Mouse (Mus musculus): Measurements from ENCODE around the gene Adora1. TPM values are rescaled to one million over a fixed set of nuclear protein-coding genes. Genes with fewer than 3 reads are reported as not detected.

Adora1 gene
- 8.3 and 9.0 TPM in 2 replicates for polyA plus RNA-seq (2015; fragmentation: Nextera tagmentation; extraction: Ambion mirVana)

DNA sequence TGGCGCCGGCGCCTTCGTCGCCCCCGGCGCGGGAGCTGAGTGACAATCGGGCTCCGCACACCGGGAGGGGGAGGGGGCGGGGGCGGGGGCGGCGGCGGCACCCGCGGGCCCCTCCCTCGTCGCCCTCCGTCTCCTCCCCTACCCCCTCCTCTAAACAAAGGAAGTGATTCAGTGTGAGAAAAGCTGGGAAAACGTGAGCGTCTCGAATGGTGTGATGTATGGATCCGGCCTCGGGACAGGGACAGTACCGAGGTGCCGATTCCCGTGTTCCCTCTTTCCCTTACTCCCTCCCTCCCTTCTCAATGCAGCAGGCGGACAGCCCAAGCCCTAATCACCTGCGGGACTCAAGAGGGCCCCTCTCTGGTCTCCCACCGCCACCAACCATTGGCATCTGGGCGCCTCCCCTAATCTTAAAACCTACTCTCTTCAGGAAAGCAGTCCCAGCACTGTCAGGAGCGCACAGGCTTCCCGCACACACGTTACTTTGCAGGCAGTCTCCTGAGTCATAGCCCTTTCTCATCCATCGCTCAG is at the start of gene Adora1:
Adora1 (minus strand) TSS at position 41 of the 531 bp plus-strand sequence.
- peak within 1 kb of the TSS; percentile 84 for H3K4me2 ChIP-seq
- 1% methylated on average over 24 of the region's 37 CpGs for WGBS
- H3K9me3 ChIP-seq, result no peaks in the 10 kb centered on the region
- H3K4me3 ChIP-seq, result peak within 1 kb of the TSS; percentile 56
- peaks cover 50% of the 10 kb centered on the region for H3K27me3 ChIP-seq (replicated peaks)
- peaks cover 72% of the 10 kb centered on the region for H3K4me1 ChIP-seq
- no peak for ATAC-seq (ENCODE audit: extremely low read depth, insufficient number of reproducible peaks, low FRiP score, low TSS enrichment)
- no peaks in the 10 kb centered on the region for H3K36me3 ChIP-seq
- H3K9ac ChIP-seq, result peak within 1 kb of the TSS; percentile 79
- peak within 1 kb of the TSS; percentile 78 for H3K27ac ChIP-seq (replicated peaks)

DNA sequence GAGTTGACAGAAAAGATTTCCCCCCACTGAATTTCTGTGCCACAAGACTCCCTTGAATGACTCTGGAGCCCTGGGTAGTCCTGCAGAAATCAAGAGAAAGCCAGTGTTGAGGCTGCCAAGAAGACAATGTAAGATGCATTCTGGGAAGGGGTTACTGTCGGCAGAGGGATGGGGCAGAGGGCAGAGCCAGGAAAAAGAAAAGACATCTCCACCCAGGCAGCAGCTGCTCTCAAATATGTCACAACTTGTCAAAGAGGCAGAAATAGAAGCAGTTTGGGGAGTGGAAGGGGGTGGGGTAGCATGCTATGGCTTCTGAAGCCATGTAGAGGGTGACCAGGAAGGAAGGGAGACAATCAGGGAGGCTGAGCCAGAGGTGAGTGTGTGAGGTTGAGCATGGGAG is 47.9 kb upstream of the Adora1 start:
- no peaks in the 10 kb centered on the region for H3K27me3 ChIP-seq (replicated peaks)
- WGBS, result 37% methylated on average over 1 of the region's 1 CpGs
- ATAC-seq (ENCODE audit: extremely low read depth, insufficient number of reproducible peaks, low FRiP score, low TSS enrichment), result no peak

DNA sequence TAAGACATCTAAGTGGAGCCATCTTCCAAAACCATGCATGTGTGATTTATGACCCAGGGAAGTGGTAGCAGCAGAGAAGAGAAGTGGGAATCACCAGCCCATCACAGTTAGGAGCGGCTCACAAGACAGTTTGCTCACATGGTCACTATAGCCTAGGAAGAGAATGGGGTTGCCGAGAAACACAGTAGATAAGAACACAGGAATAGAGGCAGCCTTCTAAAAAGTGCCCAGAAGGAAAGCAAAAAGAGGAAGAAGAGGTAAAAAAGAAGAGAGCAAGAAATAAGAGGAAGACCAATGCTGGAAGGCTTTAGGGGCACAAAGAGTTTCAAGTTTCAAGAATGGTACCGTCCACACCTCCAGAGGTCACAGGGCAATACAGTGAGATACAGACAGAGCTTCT is 47.1 kb upstream of the Adora1 start:
- WGBS, result 59% methylated on average over 3 of the region's 3 CpGs
- H3K4me1 ChIP-seq, result peaks cover 9% of the 10 kb centered on the region
- no peak overlapping the region for H3K4me3 ChIP-seq
- H3K9ac ChIP-seq, result no peak overlapping the region
- H3K9me3 ChIP-seq, result no peaks in the 10 kb centered on the region
- no peak overlapping the region for H3K4me2 ChIP-seq
- no peak for ATAC-seq (ENCODE audit: extremely low read depth, insufficient number of reproducible peaks, low FRiP score, low TSS enrichment)
- no peaks in the 10 kb centered on the region for H3K27me3 ChIP-seq (replicated peaks)
- no peaks in the 10 kb centered on the region for H3K36me3 ChIP-seq
- H3K27ac ChIP-seq (replicated peaks), result no peak overlapping the region

More for the DNA sequence above, 47.9 kb upstream of the Adora1 start:
- H3K9ac ChIP-seq, result no peak overlapping the region
- no peaks in the 10 kb centered on the region for H3K36me3 ChIP-seq
- H3K27ac ChIP-seq (replicated peaks), result no peak overlapping the region
- H3K4me1 ChIP-seq, result peaks cover 6% of the 10 kb centered on the region
- no peak overlapping the region for H3K4me2 ChIP-seq
- H3K4me3 ChIP-seq, result no peak overlapping the region
- H3K9me3 ChIP-seq, result no peaks in the 10 kb centered on the region

DNA sequence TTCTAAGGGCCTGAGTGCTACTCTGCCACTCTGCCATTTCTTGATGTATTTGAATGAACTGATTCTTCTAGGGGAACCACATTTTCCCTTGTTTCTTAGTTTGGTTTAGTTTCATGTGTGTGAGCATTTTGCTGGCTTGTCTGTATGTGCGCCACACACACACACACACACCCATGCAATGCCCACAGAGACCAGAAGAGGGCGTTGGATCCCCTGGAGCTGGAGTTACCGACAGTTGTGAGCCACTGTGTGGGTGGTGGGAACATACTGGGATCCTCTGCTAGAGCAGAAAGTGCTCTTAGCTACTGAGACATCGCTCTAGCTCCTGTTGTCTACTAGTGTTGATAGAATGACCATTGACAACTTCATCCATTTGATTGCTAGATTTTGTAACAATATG is 46.3 kb upstream of the Adora1 start:
- Histone ChIP-seq H3K4me3 (no peak overlapping the region), H3K9ac (no peak overlapping the region), H3K27me3 (replicated peaks) (no peaks in the 10 kb centered on the region), H3K27ac (replicated peaks) (no peak overlapping the region), H3K4me2 (no peak overlapping the region), H3K9me3 (no peaks in the 10 kb centered on the region), H3K4me1 (peaks cover 17% of the 10 kb centered on the region), H3K36me3 (no peaks in the 10 kb centered on the region)
- WGBS, result 71% methylated on average over 4 of the region's 4 CpGs
- ATAC-seq (ENCODE audit: extremely low read depth, insufficient number of reproducible peaks, low FRiP score, low TSS enrichment), result no peak

DNA sequence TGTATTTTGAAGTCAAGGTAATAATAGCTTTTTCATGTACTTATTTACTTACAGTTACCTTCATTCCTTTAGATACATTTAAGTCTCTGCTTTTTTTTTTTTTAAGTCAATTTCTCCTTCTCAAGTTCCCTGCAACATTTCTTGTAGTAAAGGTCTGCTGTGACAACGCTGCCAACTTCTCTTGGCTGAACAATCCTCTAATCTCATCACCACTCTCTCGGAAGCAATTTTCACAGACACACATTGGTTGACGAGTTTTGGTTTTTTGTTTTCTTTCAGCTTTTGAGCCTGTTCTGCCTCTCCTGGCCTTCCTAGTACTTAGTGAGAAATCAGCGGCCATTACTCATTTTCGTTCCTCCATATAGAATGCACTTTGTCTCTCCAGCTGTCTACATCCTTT is 44.9 kb upstream of the Adora1 start:
- no peak for ATAC-seq (ENCODE audit: extremely low read depth, insufficient number of reproducible peaks, low FRiP score, low TSS enrichment)
- Histone ChIP-seq H3K9ac (no peak overlapping the region), H3K9me3 (no peaks in the 10 kb centered on the region), H3K4me1 (peaks cover 29% of the 10 kb centered on the region), H3K4me3 (no peak overlapping the region), H3K4me2 (no peak overlapping the region), H3K27me3 (replicated peaks) (no peaks in the 10 kb centered on the region), H3K27ac (replicated peaks) (no peak overlapping the region), H3K36me3 (no peaks in the 10 kb centered on the region)
- WGBS, result 77% methylated on average over 5 of the region's 5 CpGs

DNA sequence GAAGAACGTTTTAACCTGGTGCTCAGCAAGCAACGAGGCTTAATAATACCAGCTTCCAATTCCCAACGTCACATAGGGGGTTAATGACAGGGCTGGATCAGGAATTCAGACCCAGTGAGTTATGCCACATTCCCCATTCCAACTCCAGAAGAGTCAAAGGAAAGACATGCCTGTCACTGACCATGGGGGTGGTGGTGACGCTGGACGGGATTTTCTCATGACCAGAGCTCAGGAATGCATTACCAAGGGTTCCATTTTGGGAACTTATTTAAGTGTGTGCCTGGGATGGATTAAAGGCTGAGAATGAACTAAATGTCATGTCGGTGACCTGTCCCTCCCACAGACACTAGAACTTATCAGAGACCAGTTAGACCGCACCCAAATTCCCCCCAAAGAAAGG is 41.6 kb upstream of the Adora1 start:
- no peak overlapping the region for H3K4me2 ChIP-seq
- no peaks in the 10 kb centered on the region for H3K27me3 ChIP-seq (replicated peaks)
- ATAC-seq (ENCODE audit: extremely low read depth, insufficient number of reproducible peaks, low FRiP score, low TSS enrichment), result no peak
- peak overlapping the region; percentile 53 for H3K27ac ChIP-seq (replicated peaks)
- peaks cover 23% of the 10 kb centered on the region for H3K4me1 ChIP-seq
- no peak overlapping the region for H3K4me3 ChIP-seq
- 54% methylated on average over 7 of the region's 7 CpGs for whole genome bisulfite sequencing
- H3K9ac ChIP-seq, result no peak overlapping the region
- no peaks in the 10 kb centered on the region for H3K9me3 ChIP-seq
- H3K36me3 ChIP-seq, result no peaks in the 10 kb centered on the region

DNA sequence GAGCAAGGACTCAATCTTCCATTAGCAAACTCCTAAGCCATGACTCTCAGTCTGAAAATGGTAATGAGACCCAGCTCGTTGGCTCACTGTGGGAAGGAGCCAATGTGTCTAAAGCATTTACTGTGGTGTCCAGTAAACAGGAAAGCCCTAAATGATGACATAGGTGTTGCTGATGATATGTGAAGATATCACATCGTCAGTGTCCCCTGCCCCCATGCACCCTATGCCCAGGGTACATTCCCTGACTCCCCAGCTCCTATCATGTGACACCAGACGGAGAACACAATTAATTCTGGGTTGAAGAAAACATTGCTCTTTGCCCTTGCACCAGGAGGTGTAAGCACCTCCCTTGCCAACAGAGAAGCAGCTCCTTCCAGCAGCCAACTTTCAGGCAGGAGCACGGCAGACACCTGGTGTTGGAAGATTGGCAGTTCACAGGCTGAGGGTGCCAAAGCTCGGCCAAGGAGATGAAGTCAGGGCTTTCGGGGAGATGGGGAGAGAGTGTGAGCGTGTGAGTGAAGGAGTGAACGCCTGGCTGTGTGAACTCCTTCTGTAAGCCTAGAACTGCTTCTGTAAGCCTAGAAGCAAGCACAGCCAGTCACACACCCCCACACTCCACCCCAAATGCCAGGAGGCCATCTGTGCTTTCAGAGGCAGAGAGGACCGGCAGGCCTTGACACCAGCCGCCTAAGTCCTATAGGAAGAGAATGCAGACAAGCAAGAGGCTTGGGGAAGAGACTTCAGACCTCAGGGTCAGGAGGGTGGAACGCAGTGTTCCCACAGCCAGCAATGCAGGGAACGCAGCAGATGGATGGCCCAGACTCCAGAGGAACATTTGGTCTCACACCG is 40.6 kb upstream of the Adora1 start:
- Histone ChIP-seq H3K9me3 (no peaks in the 10 kb centered on the region), H3K9ac (no peak overlapping the region), H3K36me3 (no peaks in the 10 kb centered on the region), H3K27me3 (replicated peaks) (no peaks in the 10 kb centered on the region), H3K27ac (replicated peaks) (peak overlapping the region; percentile 26; the same call in 1 of the 2 replicates), H3K4me2 (no peak overlapping the region), H3K4me3 (no peak overlapping the region), H3K4me1 (peaks cover 23% of the 10 kb centered on the region)
- WGBS, result 58% methylated on average over 13 of the region's 13 CpGs
- ATAC-seq (ENCODE audit: extremely low read depth, insufficient number of reproducible peaks, low FRiP score, low TSS enrichment), result no peak

DNA sequence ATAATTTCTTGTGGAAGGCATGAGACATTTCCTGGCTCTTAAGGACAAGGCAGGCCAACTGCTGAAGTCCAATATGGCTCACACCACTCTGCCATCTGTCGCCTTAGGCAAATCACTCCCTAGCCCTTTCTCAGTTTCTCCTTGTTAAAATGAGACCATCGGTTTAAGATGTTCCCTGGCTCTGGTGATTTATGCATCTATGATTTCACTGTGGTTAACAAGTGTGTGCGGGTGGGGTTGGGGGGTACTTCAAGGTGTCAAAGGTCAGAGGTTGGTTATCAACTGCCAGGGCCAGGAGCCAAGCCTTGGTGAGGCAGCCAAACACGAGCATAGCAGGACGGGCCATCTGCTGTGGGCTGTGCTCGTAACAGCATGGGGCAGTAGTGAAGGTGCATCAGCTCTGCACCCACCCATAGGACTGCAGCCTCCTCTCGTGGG is 39.3 kb upstream of the Adora1 start:
- WGBS, result 79% methylated on average over 7 of the region's 7 CpGs
- no peaks in the 10 kb centered on the region for H3K36me3 ChIP-seq

DNA sequence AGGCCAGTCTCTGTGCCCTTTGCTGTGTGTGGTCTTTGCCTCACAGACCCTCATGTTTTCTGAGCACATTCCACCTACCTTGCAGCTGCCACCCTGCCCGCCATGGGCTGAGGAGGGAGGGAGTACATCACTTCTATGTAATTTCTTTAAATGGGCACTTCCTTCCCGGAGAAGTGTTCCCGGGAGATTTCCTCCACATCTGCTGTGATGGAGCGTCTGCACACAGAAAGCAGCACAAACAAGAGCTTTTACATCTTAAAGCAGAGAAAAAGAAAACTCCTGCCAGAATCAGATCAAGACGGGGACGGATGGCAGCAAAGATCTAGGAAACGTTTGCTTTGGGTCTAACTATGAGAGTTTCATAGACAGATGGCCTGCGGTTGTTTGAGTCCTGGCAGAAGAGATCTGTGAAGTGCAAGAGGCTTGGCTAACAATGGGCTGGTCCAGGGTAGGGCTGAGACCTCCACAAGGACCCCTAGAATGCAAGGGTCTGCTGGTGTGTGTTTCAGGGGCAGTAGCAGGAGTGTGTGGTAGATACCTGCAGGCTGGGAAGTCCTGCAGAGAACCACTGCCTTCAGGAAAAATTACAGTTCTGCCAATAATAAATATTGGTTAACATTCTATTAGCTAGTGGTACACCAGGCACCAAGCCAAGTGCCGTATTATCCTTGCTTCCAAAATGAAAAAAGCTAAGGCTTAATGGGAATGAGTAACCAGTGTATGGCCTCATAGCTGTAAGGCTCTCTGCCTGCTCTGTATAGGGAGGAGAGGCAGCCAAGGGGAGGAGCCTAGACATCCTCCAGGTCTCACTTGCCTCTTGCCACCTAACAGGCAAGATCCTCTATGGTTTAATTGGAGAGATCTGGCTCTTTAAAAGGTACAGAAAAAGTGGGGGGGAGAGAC is 38.5 kb upstream of the Adora1 start:
- 57% methylated on average over 9 of the region's 9 CpGs for WGBS
- no peak overlapping the region for H3K4me2 ChIP-seq
- no peaks in the 10 kb centered on the region for H3K36me3 ChIP-seq
- no peak overlapping the region for H3K27ac ChIP-seq (replicated peaks)
- peaks cover 23% of the 10 kb centered on the region for H3K4me1 ChIP-seq
- no peak overlapping the region for H3K4me3 ChIP-seq
- no peak overlapping the region for H3K9ac ChIP-seq
- no peaks in the 10 kb centered on the region for H3K27me3 ChIP-seq (replicated peaks)
- no peak for ATAC-seq (ENCODE audit: extremely low read depth, insufficient number of reproducible peaks, low FRiP score, low TSS enrichment)
- H3K9me3 ChIP-seq, result no peaks in the 10 kb centered on the region

More for the DNA sequence above, 39.3 kb upstream of the Adora1 start:
- Histone ChIP-seq H3K27me3 (replicated peaks) (no peaks in the 10 kb centered on the region), H3K4me2 (no peak overlapping the region), H3K9me3 (no peaks in the 10 kb centered on the region), H3K4me1 (peaks cover 23% of the 10 kb centered on the region), H3K9ac (no peak overlapping the region), H3K4me3 (no peak overlapping the region), H3K27ac (replicated peaks) (no peak overlapping the region)
- ATAC-seq (ENCODE audit: extremely low read depth, insufficient number of reproducible peaks, low FRiP score, low TSS enrichment), result no peak

DNA sequence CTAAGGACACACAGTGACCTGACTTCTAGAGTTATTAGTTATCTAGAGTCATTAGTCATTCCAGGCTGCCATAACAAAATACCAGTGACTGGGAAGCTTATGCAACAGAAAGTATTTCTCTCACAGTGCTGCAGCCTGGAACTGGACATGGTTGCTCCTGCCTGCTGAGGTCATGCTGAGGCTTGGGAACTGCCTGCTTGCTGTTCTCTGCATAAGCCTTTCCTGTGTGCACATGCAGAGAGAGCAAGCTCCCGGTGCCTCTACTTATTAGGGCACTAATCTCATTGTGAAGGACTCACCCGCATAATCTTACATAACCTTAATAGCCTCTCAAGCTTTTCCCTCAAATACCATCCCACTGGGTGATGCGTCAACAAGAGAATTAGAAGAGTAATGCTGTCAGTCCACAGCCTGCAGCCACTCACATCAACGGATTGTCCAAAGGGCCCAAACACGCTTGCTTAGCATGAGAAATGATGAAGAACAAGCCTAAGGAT is 37.6 kb upstream of the Adora1 start:
- no peaks in the 10 kb centered on the region for H3K27me3 ChIP-seq (replicated peaks)
- peaks cover 23% of the 10 kb centered on the region for H3K4me1 ChIP-seq
- no peak overlapping the region for H3K27ac ChIP-seq (replicated peaks)
- H3K9me3 ChIP-seq, result no peaks in the 10 kb centered on the region
- no peak overlapping the region for H3K4me2 ChIP-seq
- no peak overlapping the region for H3K4me3 ChIP-seq
- no peaks in the 10 kb centered on the region for H3K36me3 ChIP-seq
- 67% methylated on average over 5 of the region's 5 CpGs for WGBS
- H3K9ac ChIP-seq, result no peak overlapping the region
- ATAC-seq (ENCODE audit: extremely low read depth, insufficient number of reproducible peaks, low FRiP score, low TSS enrichment), result no peak

DNA sequence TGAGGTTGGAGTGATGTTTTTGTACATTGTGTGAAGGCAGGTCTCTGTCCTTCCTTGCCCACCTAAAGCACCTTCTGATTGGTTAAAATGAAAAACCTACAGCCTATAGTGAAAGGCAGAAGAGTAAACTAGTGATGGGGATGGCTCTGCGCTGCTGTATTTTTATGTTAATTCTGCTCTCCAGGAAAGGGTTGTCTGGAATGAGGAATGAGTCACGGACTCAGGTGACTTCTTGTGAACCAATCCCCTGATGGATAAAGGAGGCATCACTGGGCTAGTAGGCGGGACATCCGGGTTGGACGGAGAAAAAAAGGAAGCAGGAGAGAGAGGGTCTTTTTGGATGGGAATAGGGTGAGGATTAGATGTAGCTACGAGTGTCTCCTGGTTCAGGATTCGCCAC is 34.8 kb upstream of the Adora1 start:
- ATAC-seq (ENCODE audit: extremely low read depth, insufficient number of reproducible peaks, low FRiP score, low TSS enrichment), result no peak

More for the DNA sequence above, 34.8 kb upstream of the Adora1 start:
- no peak overlapping the region for H3K4me3 ChIP-seq
- H3K36me3 ChIP-seq, result no peaks in the 10 kb centered on the region
- no peaks in the 10 kb centered on the region for H3K9me3 ChIP-seq
- WGBS, result 68% methylated on average over 7 of the region's 7 CpGs
- H3K27ac ChIP-seq (replicated peaks), result no peak overlapping the region
- no peak overlapping the region for H3K4me2 ChIP-seq
- H3K27me3 ChIP-seq (replicated peaks), result no peaks in the 10 kb centered on the region
- no peaks in the 10 kb centered on the region for H3K4me1 ChIP-seq
- H3K9ac ChIP-seq, result no peak overlapping the region

Data from heart, embryonic 13.5 days (tissue).